Mouse (Mus musculus) ES-Bruce4 (cell line): ENCODE data around the gene Myo1h.

Experiments
- CTCF ChIP-seq: IDR thresholded peaks from one replicate; pipeline ENCODE4 v1.8.1; 2011; ENCODE audit warnings: low read depth, low read length
- EP300 ChIP-seq: IDR thresholded peaks from 2 replicates; pipeline ENCODE4 v1.6.1; 2011; ENCODE audit warnings: low read depth, low read length; ENCODE audit not compliant: insufficient read depth
- POLR2A ChIP-seq: IDR thresholded peaks from one replicate; pipeline ENCODE4 v1.8.1; 2011; ENCODE audit warnings: low read length; ENCODE audit not compliant: insufficient read depth

- TF ChIP-seq CTCF (no peak), EP300 (no peak), POLR2A (peak; percentile 23)
Observed at GRCm38 (mm10) chr5:114380209-114381012, 91.4 kb downstream of the Myo1h start, which contains the start of the genes Kctd10 and Ube3b.
